Mouse (Mus musculus): ENCODE data around the gene Tmeff1.

DNA sequence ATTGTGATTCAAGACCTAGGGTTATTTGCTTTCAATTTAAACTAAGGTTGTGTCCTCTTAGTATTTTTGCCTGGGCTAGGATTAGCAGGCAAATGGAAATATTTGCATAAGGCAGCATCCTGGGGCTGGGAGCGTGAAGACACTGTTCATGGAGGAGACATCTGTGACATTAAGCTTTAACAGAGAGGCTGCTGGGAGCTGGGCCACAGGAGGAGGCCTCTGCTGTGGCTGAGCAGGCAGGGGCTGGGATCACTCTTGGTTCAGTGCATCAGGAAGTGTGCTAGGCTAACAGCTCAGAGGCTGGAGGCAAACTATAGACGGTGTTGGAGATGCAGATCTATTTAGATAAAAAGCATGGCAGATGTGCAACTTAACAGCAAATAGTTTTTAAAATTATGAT is 2.0 kb upstream of the Tmeff1 start:
- TF ChIP-seq GATA1 (IDR thresholded peaks at IDR 0.05; ENCODE audit: borderline replicate concordance, low read length): no peak
- no peak for TF ChIP-seq FLI1 (IDR thresholded peaks at IDR 0.05; ENCODE audit: low read length)
